Mouse (Mus musculus) embryonic facial prominence, embryonic 14.5 days (tissue): ENCODE measurements around the gene Fis1. TPM values are rescaled to one million over a fixed set of nuclear protein-coding genes. Genes with fewer than 3 reads are reported as not detected.
"Not testable (repeated sequence)": the region's sequence is repeated elsewhere in the genome, so short reads cannot be mapped to it uniquely, and the experiment has no call there.

Experiments used
- ATAC-seq: fragments of 200-750 bp; cut with Nextera tagmentation; 2 replicates; pipeline ENCODE4 v1.8.0; 2017; ENCODE audit warnings: low read depth, moderate number of reproducible peaks, moderate TSS enrichment
- DNase-seq: peaks from one replicate; pipeline ENCODE4 v3.0.0-alpha.2; 2015; ENCODE audit warnings: low spot score
- H3K27ac ChIP-seq: fragments of 300-500 bp; sonication (generic); replicated peaks from 2 replicates; pipeline ENCODE4 v1.5.1; 2014; ENCODE audit warnings: low read depth, mild to moderate bottlenecking, low read length, moderate library complexity
- H3K27me3 ChIP-seq: fragments of 300-500 bp; sonication (generic); replicated peaks from 2 replicates; pipeline ENCODE4 v1.6.1; 2014; ENCODE audit warnings: low read length; ENCODE audit not compliant: control insufficient read depth, insufficient read depth
- H3K36me3 ChIP-seq: fragments of 300-500 bp; sonication (generic); 2 replicates; pipeline ENCODE4 v1.6.1; 2014; ENCODE audit warnings: low read length, mixed read lengths; ENCODE audit not compliant: control insufficient read depth, insufficient read depth
- H3K4me1 ChIP-seq: fragments of 300-500 bp; sonication (generic); 2 replicates; pipeline ENCODE4 v1.6.1; 2014; ENCODE audit warnings: antibody characterized with exemption, low read length; ENCODE audit not compliant: control insufficient read depth, insufficient read depth
- H3K4me2 ChIP-seq: fragments of 300-500 bp; sonication (generic); 2 replicates; pipeline ENCODE4 v1.6.1; 2014; ENCODE audit warnings: low read depth, mild to moderate bottlenecking, low read length, moderate library complexity, mixed read lengths
- H3K4me3 ChIP-seq: fragments of 300-500 bp; sonication (generic); 2 replicates; pipeline ENCODE4 v1.5.1; 2014; ENCODE audit warnings: low read depth, mild to moderate bottlenecking, low read length
- H3K9ac ChIP-seq: fragments of 300-500 bp; sonication (generic); 2 replicates; pipeline ENCODE4 v1.6.1; 2014; ENCODE audit warnings: low read depth, mild to moderate bottlenecking, low read length, moderate library complexity, mixed read lengths
- H3K9me3 ChIP-seq: fragments of 300-500 bp; sonication (generic); 2 replicates; pipeline ENCODE4 v1.6.1; 2016; ENCODE audit warnings: low read length; ENCODE audit not compliant: control insufficient read depth
- WGBS: fragments of 180-500 bp; shearing (Covaris S2); extraction: QIAGEN DNeasy Blood & Tissue Kit; methylation state at CpG from one replicate; pipeline ENCODE4 v1.1.7; 2014; 5-methylcytosine and 5-hydroxymethylcytosine counted together
- polyA plus RNA-seq: library from polyadenylated mRNA; unstranded; fragments of >200 nt; fragmentation: Nextera tagmentation; extraction: Ambion mirVana; gene quantifications from 2 replicates; pipeline ENCODE4 v1.2.1, GENCODE M21; 2014

Gene Fis1
- polyA plus RNA-seq, 1 experiment from 2014 or later, result 266 TPM

DNA sequence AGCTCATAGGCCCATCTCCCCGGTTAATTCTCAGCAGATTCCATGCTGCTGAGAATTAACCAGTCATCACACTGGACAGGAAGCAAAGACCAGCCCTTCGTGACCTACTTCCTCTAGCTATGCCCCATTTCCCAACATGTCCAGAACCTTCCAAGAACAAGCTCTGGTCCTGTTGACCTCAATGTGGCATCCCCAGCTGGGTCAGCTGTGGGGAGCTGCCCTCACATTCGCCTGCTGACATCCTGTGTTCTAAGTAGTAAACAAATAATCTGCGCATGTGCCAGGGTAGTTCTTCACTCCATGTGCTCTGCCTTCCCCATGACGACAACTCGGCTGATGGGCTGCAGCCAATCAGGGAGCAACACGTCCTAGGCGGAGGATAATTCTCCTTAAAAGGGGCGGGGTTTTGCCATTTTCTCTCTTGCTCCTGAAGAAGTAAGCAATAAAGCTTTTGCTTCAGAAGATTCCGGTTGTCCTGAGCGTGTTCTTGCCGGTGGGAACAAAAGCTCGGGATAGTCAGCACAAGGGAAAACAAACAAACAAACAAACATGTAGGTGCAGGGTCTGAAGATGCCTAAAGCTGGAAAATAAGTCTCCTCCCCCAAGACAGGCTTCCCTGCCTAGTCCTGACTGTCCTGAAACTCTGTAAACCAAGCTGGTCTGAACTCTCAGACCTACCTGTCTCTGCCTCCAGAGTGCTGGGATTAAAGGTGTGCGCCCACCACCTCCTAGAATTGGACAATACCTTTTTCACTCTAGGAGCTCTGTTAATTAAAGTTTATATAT is 3.3 kb upstream of the Fis1 start:
- H3K27me3 ChIP-seq, H3K36me3 ChIP-seq, H3K4me1 ChIP-seq, ATAC-seq, H3K9ac ChIP-seq, H3K27ac ChIP-seq, H3K4me2 ChIP-seq, DNase-seq, H3K9me3 ChIP-seq, H3K4me3 ChIP-seq: not testable (repeated sequence)
- WGBS, result 87% methylated on average over 14 of the region's 14 CpGs

DNA sequence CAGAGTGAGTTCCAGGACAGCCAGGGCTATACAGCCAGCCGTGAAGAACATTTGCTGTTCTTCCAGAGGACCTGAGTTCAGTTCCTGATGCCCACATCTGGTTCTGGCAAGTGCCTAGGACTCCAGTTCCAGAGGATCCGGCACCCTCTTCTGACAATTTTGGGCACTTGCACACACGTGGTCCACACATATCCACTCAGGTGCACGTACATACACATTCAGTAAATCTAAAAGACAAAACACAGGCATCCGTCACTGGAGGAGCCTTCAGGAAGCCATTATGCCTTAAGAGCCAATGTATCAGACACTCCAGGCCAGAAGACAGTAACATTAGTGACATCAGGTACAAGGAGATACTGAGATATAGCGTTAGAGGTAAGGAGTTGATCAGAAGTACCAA is 2.6 kb upstream of the Fis1 start:
- Histone ChIP-seq H3K9me3 (no peaks in the 10 kb centered on the region), H3K4me1 (peaks cover 10% of the 10 kb centered on the region), H3K36me3 (no peaks in the 10 kb centered on the region), H3K4me2 (no peak overlapping the region), H3K4me3 (no peak overlapping the region), H3K27ac (no peak overlapping the region), H3K9ac (no peak overlapping the region), H3K27me3 (no peaks in the 10 kb centered on the region)
- DNase-seq (no peak), ATAC-seq (no peak)
- 89% methylated on average over 6 of the region's 6 CpGs for WGBS

DNA sequence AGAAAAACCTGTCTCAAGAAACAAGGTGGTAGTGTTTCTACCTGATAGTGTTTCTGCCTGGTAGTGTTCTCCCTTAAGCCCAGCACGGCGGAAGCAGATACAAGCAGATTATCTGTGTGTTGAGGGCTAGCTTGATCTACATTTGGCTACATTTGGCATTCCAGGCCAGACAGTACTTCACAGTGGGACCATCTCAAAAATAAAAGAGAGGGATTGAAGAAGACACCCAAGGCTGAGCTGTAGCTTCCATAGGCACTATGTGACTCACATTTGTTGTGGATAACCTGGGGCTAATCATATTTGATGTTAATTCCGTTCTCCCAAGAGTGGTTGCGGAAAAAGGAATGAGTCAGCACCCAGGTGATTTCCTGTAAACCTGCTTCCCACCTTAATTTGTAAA is 922 bp upstream of the Fis1 start:
- H3K27me3 ChIP-seq, result no peaks in the 10 kb centered on the region
- H3K4me2 ChIP-seq, result peak overlapping the region; percentile 78; the same call in 1 of the 2 replicates
- WGBS, result 68% methylated on average over 4 of the region's 4 CpGs
- DNase-seq, result no peak
- H3K9me3 ChIP-seq, result no peaks in the 10 kb centered on the region
- no peak overlapping the region for H3K27ac ChIP-seq
- H3K9ac ChIP-seq, result no peak overlapping the region
- no peak for ATAC-seq
- peaks cover 10% of the 10 kb centered on the region for H3K4me1 ChIP-seq
- no peak overlapping the region; the same call in 1 of the 2 replicates for H3K4me3 ChIP-seq
- H3K36me3 ChIP-seq, result 0 out of 2 replicates have a peak, but pooled peaks cover 3% of the 10 kb centered on the region

DNA sequence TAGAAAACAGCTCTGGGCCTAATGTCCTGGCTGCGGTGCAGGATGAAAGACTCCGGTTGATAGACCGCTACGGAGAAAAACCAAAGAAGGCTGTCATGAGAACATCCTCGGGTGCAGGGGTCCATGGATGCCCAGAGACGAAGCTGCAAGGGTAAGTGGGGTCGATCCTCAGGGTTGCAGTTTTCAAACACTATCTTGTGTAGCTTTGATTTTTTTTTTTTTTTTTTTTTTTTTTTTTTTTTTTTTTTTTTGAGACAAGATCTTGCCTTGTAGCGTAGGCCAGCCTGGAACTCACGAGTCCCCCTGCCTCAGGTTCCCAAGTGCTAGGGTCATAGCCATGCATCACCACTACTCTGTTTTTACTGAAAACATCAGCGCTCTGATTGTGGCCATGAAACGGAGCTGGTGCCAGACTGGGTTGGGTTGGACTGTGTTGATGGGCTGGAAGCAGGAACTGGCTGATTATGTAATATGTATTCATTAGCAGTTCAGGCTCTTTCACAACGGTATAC is 421 bp downstream of the Fis1 start:
- H3K27ac ChIP-seq, result peak overlapping the region; percentile 75
- H3K4me1 ChIP-seq, result peaks cover 10% of the 10 kb centered on the region
- H3K27me3 ChIP-seq, result no peaks in the 10 kb centered on the region
- peak overlapping the region; percentile 74 for H3K4me3 ChIP-seq
- H3K9me3 ChIP-seq, result no peaks in the 10 kb centered on the region
- ATAC-seq (peak; percentile 10; the same call in 1 of the 2 replicates), DNase-seq (no peak)
- H3K4me2 ChIP-seq, result peak overlapping the region; percentile 78
- 3% methylated on average over 12 of the region's 12 CpGs for WGBS
- 0 out of 2 replicates have a peak, but pooled peaks cover 3% of the 10 kb centered on the region for H3K36me3 ChIP-seq
- H3K9ac ChIP-seq, result peak overlapping the region; percentile 76

GRCm38 (mm10) chr5:136955622-136956021 is 2.5 kb downstream of the Fis1 start:
- ATAC-seq (no peak), DNase-seq (no peak)
- Histone ChIP-seq H3K27me3 (no peaks in the 10 kb centered on the region), H3K4me3 (no peak overlapping the region), H3K9me3 (no peaks in the 10 kb centered on the region), H3K4me1 (peaks cover 10% of the 10 kb centered on the region), H3K9ac (no peak overlapping the region), H3K27ac (no peak overlapping the region), H3K36me3 (0 out of 2 replicates have a peak, but pooled peaks cover 3% of the 10 kb centered on the region), H3K4me2 (no peak overlapping the region)
- WGBS, result 81% methylated on average over 4 of the region's 4 CpGs

DNA sequence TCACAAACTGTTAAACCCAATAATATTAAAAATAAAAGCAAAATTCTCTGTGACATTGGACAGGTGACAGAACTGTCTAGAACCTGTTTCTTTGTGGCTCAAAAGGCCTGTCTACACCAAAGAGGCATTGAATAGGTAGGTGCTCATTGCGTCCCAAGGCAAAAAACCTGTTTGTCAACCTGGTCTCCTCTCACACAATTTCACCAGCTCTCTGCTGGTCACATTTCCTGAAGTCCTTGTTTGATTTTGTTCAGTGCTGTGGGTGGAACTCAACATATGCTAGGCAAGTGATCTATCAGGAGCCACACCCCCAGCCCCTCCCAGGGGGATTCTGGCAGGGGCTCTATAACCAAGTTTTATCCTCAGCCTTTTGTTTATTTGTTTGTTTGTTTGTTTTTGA is 4.2 kb downstream of the Fis1 start:
- H3K27ac ChIP-seq, result no peak overlapping the region
- H3K9ac ChIP-seq, result no peak overlapping the region
- 89% methylated on average over 1 of the region's 1 CpGs for WGBS
- H3K4me1 ChIP-seq, result peaks cover 10% of the 10 kb centered on the region
- no peaks in the 10 kb centered on the region for H3K9me3 ChIP-seq
- no peak overlapping the region for H3K4me3 ChIP-seq
- H3K4me2 ChIP-seq, result no peak overlapping the region
- 0 out of 2 replicates have a peak, but pooled peaks cover 3% of the 10 kb centered on the region for H3K36me3 ChIP-seq
- no peak for ATAC-seq
- H3K27me3 ChIP-seq, result no peaks in the 10 kb centered on the region
- no peak for DNase-seq

DNA sequence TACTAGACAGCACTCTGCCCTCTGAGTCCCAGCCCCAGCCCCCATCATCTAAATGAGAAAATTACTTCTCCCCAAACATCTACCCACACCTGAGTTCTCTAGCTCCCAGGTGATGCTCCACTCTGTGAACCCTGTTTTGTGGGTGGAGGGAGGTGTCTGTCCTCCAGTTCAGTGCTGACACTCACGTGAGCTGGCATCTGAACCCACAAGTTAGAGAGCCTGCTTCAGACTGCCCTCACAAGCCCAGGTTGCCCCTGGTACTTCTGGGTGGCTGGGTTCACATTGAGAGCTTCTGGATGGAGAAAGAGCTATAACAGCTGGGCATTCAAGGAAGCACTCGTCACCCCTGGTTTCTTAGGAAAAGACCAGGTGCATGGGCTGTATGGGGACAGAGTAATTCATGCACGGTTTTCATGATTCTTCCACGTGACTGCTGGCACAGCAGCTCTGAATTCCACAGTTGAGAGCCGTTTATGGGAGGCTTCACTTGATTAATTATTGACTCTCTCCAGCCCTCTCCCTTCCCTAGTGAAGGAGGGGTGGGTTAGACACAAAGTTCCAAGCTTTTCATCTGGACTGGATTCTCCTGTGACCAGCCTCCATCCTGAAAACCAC is 6.0 kb downstream of the Fis1 start:
- Histone ChIP-seq H3K4me2 (no peak overlapping the region), H3K36me3 (peaks cover 14% of the 10 kb centered on the region), H3K9me3 (no peaks in the 10 kb centered on the region), H3K27me3 (no peaks in the 10 kb centered on the region), H3K4me3 (no peak overlapping the region), H3K9ac (no peak overlapping the region), H3K27ac (no peak overlapping the region), H3K4me1 (peaks cover 9% of the 10 kb centered on the region)
- DNase-seq (no peak), ATAC-seq (no peak)
- 79% methylated on average over 5 of the region's 5 CpGs for WGBS

DNA sequence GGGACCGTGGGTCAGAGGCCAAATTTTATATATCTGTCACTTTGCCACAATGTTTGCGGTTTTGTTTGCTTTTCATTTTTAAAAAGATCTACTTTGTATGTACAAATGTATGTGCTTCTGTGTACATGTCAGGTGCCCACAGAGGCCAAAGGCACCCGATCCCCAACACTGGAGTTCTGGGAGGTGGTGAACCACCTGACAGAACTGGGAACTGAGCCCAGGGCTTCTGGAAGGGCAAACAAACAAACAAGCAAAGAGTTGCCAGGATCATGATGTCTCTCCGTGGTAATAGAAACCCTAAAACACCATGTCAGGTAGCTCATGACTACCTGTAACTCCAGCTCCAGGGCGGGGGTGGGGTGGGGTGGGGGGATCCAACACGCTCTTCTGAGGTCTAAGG is 7.0 kb downstream of the Fis1 start:
- Histone ChIP-seq H3K27ac (no peak overlapping the region), H3K9me3 (no peaks in the 10 kb centered on the region), H3K36me3 (peaks cover 21% of the 10 kb centered on the region), H3K9ac (no peak overlapping the region), H3K4me2 (no peak overlapping the region), H3K4me1 (peaks cover 4% of the 10 kb centered on the region; the same call in 1 of the 2 replicates), H3K27me3 (no peaks in the 10 kb centered on the region), H3K4me3 (no peak overlapping the region)
- DNase-seq (no peak), ATAC-seq (no peak)
- 92% methylated on average over 6 of the region's 6 CpGs for WGBS
